In genomic region chr2:152825713-152826112, GRCm38 (mm10) we compare ENCODE assay signal across 11 mouse cellular contexts. TPM values are rescaled to one million over a fixed set of nuclear protein-coding genes. Genes with fewer than 3 reads are reported as not detected.
A peak's percentile ranks its signal among the peaks of the same experiment; 100 is the strongest.
DNase-seq lines count a peak whose midpoint lies in the region; ATAC-seq lines count a peak whose summit lies in the region.
"Had no signal": no experiment of that assay in that cellular context is flagged by ENCODE, and none has a peak within 500 bp of the region (broad histone marks: within the 10 kb centered on the region; RNA-seq: fewer than 3 reads in every experiment).

No protein-coding gene starts in this region.

- DNase-seq in liver, embryonic 11.5 days (ENCODE audit: low spot score), result no peak
- no peak for DNase-seq in liver
- peak; percentile 18 to 29 for DNase-seq in CD8-positive naive resting alpha-beta T cell, adult 2 months (ENCODE audit: low read depth in 2 of 2, low spot score in 2 of 2)
- no peak for DNase-seq in adrenal gland, postnatal 36 days
- no peak for DNase-seq in urinary bladder, adult 2 months (ENCODE audit: low spot score)
- DNase-seq: adrenal gland, postnatal 10 days; cerebellum, postnatal 25 days; lung, embryonic 14.5 days had no signal

- H3K9me3 ChIP-seq in forebrain, embryonic 12.5 days, result no peaks in the 10 kb centered on the region
- H3K9me3 ChIP-seq in forebrain, embryonic 16.5 days (ENCODE audit: control insufficient read depth, low read length), result no peaks in the 10 kb centered on the region
- H3K9me3 ChIP-seq in liver, embryonic 11.5 days (ENCODE audit: control insufficient read depth, low read length), result no peaks in the 10 kb centered on the region
- H3K9me3 ChIP-seq in liver, embryonic 16.5 days (replicated peaks; ENCODE audit: control insufficient read depth, low read length), result no peaks in the 10 kb centered on the region

- H3K36me3 ChIP-seq in forebrain, embryonic 12.5 days (replicated peaks), result peaks cover 12% of the 10 kb centered on the region; the same call in 1 of the 2 replicates
- no peaks in the 10 kb centered on the region for H3K36me3 ChIP-seq in forebrain, embryonic 16.5 days (ENCODE audit: control insufficient read depth, insufficient read depth)
- H3K36me3 ChIP-seq in liver, embryonic 11.5 days (ENCODE audit: control insufficient read depth, insufficient read depth, low read length), result peaks cover 7% of the 10 kb centered on the region; the same call in 1 of the 2 replicates
- peaks cover 12% of the 10 kb centered on the region for H3K36me3 ChIP-seq in liver, embryonic 16.5 days (ENCODE audit: control insufficient read depth, insufficient read depth)

- no peaks in the 10 kb centered on the region for H3K27me3 ChIP-seq in forebrain, embryonic 12.5 days
- no peaks in the 10 kb centered on the region for H3K27me3 ChIP-seq in forebrain, embryonic 16.5 days (replicated peaks; ENCODE audit: control insufficient read depth, insufficient read depth, low read length)
- no peaks in the 10 kb centered on the region for H3K27me3 ChIP-seq in liver, embryonic 11.5 days (replicated peaks; ENCODE audit: control insufficient read depth, insufficient read depth, low read length)
- H3K27me3 ChIP-seq in liver, embryonic 16.5 days (ENCODE audit: control insufficient read depth, insufficient read depth, low read depth, low read length), result no peaks in the 10 kb centered on the region

- peaks cover 69% of the 10 kb centered on the region for H3K4me1 ChIP-seq in forebrain, embryonic 12.5 days
- peaks cover 59% of the 10 kb centered on the region for H3K4me1 ChIP-seq in forebrain, embryonic 16.5 days (replicated peaks; ENCODE audit: control insufficient read depth, insufficient read depth, low read length)
- H3K4me1 ChIP-seq in liver, embryonic 11.5 days (replicated peaks; ENCODE audit: control insufficient read depth, insufficient read depth, low read length), result peaks cover 67% of the 10 kb centered on the region
- H3K4me1 ChIP-seq in liver, embryonic 16.5 days (ENCODE audit: control insufficient read depth, low read depth, low read length), result peaks cover 73% of the 10 kb centered on the region

- H3K4me2 ChIP-seq in forebrain, embryonic 12.5 days, result peak overlapping the region; percentile 22
- no peak overlapping the region for H3K4me2 ChIP-seq in forebrain, embryonic 16.5 days (ENCODE audit: low read length)
- H3K4me2 ChIP-seq in liver, embryonic 11.5 days, result peak overlapping the region; percentile 51
- H3K4me2 ChIP-seq in liver, embryonic 16.5 days (ENCODE audit: low read depth, low read length), result peak overlapping the region; percentile 75

- no peak overlapping the region for H3K9ac ChIP-seq in forebrain, embryonic 12.5 days
- no peak overlapping the region for H3K9ac ChIP-seq in forebrain, embryonic 16.5 days (replicated peaks; ENCODE audit: low read depth, low read length)
- H3K9ac ChIP-seq in liver, embryonic 11.5 days (ENCODE audit: low read depth, low read length), result no peak overlapping the region
- peak overlapping the region; percentile 46 for H3K9ac ChIP-seq in liver, embryonic 16.5 days (ENCODE audit: low read depth, low read length)
- H3K9ac ChIP-seq: lung, embryonic 14.5 days had no signal

- no peak overlapping the region for H3K27ac ChIP-seq in forebrain, embryonic 12.5 days
- H3K27ac ChIP-seq in forebrain, embryonic 16.5 days (ENCODE audit: low read length), result no peak overlapping the region
- H3K27ac ChIP-seq in liver, embryonic 11.5 days (ENCODE audit: low read depth, low read length), result no peak overlapping the region
- peak overlapping the region; percentile 76 for H3K27ac ChIP-seq in liver, embryonic 16.5 days (ENCODE audit: low read length)

- WGBS in forebrain, embryonic 12.5 days, result 91% methylated on average over 2 of the region's 2 CpGs
- 91% methylated on average over 2 of the region's 2 CpGs for WGBS in forebrain, embryonic 16.5 days
- 73% methylated on average over 2 of the region's 2 CpGs for WGBS in liver, embryonic 11.5 days
- WGBS in liver, embryonic 16.5 days (ENCODE audit: insufficient replicate concordance), result 52% methylated on average over 2 of the region's 2 CpGs

- ATAC-seq in forebrain, embryonic 12.5 days (ENCODE audit: low FRiP score), result no peak
- no peak for ATAC-seq in forebrain, embryonic 16.5 days
- ATAC-seq in liver, embryonic 11.5 days (replicated peaks; ENCODE audit: low FRiP score), result no peak
- ATAC-seq in liver, embryonic 16.5 days (ENCODE audit: low read depth), result no peak

- no peak overlapping the region for H3K4me3 ChIP-seq in forebrain, embryonic 12.5 days (replicated peaks)
- H3K4me3 ChIP-seq in forebrain, embryonic 16.5 days (replicated peaks; ENCODE audit: low read length), result no peak overlapping the region
- no peak overlapping the region for H3K4me3 ChIP-seq in liver, embryonic 11.5 days (ENCODE audit: low read depth, low read length)
- peak overlapping the region; percentile 88 for H3K4me3 ChIP-seq in liver, embryonic 16.5 days (ENCODE audit: low read depth, low read length)

RNA-seq across cellular contexts. Expression of gene Bcl2l1, which starts 5.8 kb away (rescaled TPM):
- 159 and 164 TPM in 2 replicates for polyA plus RNA-seq in forebrain, embryonic 12.5 days (2016; fragmentation: Nextera tagmentation; extraction: Ambion mirVana)
- 176 and 188 TPM in 2 replicates for polyA plus RNA-seq in forebrain, embryonic 16.5 days (2015; fragmentation: Nextera tagmentation; extraction: Ambion mirVana)
- polyA plus RNA-seq in liver, embryonic 11.5 days (2014; fragmentation: Nextera tagmentation; extraction: Ambion mirVana), result 61.7 and 69.3 TPM in 2 replicates
- polyA plus RNA-seq in liver, embryonic 16.5 days (2015; fragmentation: Nextera tagmentation; extraction: Ambion mirVana), result 213 and 241 TPM in 2 replicates
- total RNA-seq in adrenal gland, postnatal 36 days (2021), result 10 to 100 TPM; 58.2 to 93.9 TPM
- 76.7 and 88.6 TPM in 2 replicates for polyA plus RNA-seq in urinary bladder, adult 2 months (2012; rRNA removed)

RNA-seq across cellular contexts. Expression of gene Tpx2, which starts 22.1 kb away (rescaled TPM):
- polyA plus RNA-seq in forebrain, embryonic 12.5 days (2016; fragmentation: Nextera tagmentation; extraction: Ambion mirVana), result 133 and 156 TPM in 2 replicates
- polyA plus RNA-seq in forebrain, embryonic 16.5 days (2015; fragmentation: Nextera tagmentation; extraction: Ambion mirVana), result 40.0 and 49.6 TPM in 2 replicates
- 107 and 118 TPM in 2 replicates for polyA plus RNA-seq in liver, embryonic 11.5 days (2014; fragmentation: Nextera tagmentation; extraction: Ambion mirVana)
- polyA plus RNA-seq in liver, embryonic 16.5 days (2015; fragmentation: Nextera tagmentation; extraction: Ambion mirVana), result 57.7 and 58.9 TPM in 2 replicates
- total RNA-seq in adrenal gland, postnatal 36 days (2021), result 1 to 10 TPM; 5.1 to 6.2 TPM
- 3.0 and 3.2 TPM in 2 replicates for polyA plus RNA-seq in urinary bladder, adult 2 months (2012; rRNA removed)

Comparison
In these comparisons a context has a peak if more than half of its experiments do, and no peak if none do; other contexts are left out.
1. DNase-seq: peak in CD8-positive naive resting alpha-beta T cell, adult 2 months (2 of 2); none in liver, embryonic 11.5 days (single experiment), liver (single experiment), adrenal gland, postnatal 36 days (0 of 2) and urinary bladder, adult 2 months (single experiment).